Mouse (Mus musculus): Measurements from ENCODE around the gene Mrps22.

The Mrps22 gene

DNA sequence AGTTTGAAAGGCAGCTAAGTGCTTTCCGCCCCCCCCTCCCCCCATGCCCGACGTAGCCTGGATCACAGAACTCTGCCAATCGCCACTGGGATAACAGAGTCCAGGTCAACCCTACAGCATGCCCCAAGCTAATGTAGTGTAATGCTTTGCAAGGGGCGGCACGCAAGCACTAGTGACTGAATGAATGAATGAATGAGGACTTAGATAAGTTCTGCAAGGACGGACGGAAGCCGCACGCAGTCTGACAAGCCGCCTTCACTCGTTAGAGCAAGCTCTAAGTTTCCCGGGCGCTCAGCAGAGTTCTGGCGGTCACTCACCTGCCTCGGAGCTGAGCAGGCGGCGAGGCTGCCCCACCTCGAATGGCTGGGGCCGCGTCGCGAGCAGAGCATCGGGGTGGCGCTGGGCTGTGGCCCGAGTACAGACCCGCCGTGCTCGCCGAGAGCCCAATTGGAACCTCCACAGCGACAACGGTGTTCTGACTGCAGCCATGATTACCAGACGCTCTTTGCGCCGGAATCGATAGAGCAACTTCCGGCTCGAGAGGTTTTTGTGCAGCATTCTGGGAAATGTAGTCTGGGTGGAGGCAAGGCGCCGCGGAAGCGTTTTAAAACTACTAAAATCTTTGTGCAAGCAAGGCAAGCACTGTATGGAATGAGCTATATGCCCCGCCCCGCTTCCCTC lies at the start of gene Mrps22:
Gene Mrps22 (minus strand): TSS at position 505 of the 681 bp plus-strand sequence.
- in situ Hi-C loops (cut with MseI, MboI) = no loop called here

DNA sequence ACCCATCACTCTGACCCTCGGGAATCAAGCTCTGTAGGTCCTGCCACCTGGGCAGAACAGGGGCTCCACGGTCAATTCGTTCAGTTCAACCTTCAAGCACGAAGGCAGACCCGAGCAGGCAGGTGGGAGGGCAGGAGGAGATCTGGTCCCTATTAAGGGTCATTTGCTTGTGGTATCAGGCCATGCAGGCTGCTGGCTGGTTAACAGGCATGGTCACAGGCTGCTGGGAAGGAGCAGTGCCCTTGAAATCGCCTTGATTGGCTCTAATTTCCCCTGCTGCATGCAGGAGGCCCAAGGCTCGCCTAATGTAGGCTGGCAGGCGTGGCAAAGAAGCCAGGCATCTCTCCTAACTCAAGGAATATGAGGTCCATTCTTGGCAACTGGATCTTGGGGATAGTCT lies 49.1 kb upstream of the Mrps22 start:
- in situ Hi-C loops (cut with MseI, MboI) = no loop called here

DNA sequence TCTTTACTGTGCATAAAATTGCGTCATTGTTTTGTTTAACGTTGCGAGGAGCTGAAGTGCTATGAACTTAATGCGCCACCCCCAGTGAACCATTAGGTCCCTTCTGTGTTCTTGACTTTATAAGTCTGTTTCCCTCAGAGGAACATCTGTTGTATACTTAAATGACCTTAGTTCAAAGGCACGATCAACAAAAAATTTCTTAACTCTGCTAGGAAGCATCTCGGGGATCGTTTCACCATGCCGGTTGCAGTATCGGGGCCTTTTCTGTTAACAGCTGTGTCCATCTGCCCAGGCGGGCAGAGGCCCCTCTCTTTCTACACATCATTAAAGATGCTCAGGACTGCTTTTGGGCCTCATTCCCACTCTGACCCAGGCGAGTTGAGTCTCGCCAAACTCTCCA lies 46.0 kb upstream of the Mrps22 start:
- in situ Hi-C loops (cut with MseI, MboI) = loop anchor here (10.0 to 25.0 kb wide), 2 partner anchors 165 to 167 kb away; no protein-coding TSS in a partner anchor

DNA sequence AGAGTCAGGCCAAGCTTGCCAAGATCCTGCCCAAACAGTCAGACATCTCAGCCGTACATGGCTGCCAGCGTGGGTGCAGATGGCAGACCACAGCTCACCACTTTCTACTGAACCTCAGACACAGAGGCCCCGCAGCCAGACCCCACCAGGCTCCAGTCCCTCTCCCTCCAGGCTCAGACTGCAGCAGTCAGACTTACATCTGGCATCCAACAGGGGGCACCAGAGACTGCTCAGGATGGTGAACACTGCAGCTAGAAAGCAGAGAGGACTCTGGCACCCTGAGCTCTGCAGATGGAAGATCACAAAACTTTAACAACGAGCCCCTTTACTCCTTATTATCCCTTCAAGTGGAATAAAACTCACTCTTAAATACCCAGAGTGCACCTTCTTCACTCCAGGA lies 44.3 kb upstream of the Mrps22 start:
- in situ Hi-C loops (cut with MseI, MboI) = loop anchor here (10.0 to 25.0 kb wide), 2 partner anchors 167 to 169 kb away; no protein-coding TSS in a partner anchor

DNA sequence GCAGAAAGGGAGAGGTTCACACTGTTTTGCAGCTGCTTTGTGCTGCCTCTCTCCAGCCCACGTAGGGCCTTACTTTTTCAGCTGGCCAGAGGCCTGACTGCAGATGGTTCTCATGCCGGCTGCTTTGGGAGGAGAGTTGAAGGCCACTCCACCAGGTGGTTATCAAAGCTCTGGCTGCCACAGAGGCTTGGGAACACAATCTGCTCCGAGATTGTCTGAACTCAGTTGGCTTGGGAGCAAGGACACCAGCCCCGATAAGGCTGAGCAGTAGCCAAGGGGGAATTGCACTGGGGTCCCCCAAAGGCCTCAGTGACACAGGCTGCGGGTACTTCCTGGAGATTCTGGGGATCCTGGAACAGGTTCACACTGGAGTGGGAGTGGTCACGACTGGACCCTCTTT lies 40.7 kb upstream of the Mrps22 start:
- in situ Hi-C loops (cut with MseI, MboI) = loop anchor here (10.0 to 25.0 kb wide), 2 partner anchors 170 to 173 kb away; no protein-coding TSS in a partner anchor

DNA sequence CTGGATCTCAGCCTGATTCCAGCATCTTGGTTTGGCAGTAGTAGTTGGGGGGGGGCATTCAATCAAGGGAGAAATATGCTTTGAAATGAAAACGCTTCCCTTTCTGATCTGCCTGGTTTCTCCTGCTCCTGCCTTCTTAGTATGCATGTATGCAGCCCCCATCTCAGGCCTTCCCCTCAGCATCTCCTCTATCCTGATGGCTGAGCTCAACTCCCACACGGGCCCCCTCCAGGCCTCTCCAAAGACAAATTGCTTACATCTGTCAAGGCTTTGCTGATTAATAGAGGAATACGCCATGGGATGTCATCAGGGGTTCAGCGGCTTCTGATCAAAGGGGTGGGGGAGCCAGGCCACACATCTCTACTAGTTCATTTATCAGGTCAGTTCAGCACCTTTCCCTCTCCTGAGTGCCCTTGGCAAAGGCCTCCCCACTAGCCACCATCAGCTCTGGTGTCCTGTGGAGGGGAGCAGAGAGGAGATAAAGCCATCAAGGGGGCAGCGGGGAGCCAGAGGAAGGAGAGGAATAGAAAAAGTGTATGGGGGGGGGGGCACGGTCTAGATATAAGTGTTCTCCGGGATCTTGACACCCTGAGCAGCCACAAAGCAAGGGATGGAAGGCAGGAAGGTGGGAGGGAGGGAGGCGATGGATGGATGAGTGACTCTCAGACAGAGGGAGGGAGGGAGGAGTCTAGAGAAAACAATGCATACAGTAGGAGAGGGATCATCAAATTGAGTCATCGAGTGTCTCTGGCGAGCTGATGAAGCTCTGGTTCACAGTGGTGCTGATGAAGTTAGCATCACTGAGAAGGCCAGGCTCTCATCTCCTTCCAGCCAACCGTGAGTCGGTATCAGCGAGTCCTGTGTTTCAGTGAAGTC lies 32.1 kb upstream of the Mrps22 start:
- in situ Hi-C loops (cut with MseI, MboI) = loop anchor here in 1 of 2 experiments (25.0 kb wide), 1 partner anchor 179 kb away; no protein-coding TSS in a partner anchor

DNA sequence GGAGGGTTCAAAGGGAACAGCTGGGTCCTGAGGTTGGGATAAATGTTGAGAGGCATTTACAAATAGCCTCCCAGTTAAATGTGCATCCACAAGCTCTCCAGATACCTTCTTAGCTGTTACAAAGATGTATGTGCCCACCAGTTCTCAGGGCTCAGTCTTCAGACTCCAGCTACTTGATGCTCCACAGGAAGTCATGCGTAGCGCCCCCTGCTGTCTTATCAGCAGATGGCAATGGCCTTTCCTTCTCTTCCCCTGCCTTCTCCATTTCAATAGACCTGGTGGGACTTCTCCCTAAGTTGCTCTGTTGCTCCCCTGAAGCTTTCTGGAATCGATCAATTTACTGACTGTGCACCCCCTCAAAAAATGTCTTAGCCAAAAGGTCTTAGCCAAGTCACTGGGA lies 27.0 kb upstream of the Mrps22 start:
- in situ Hi-C loops (cut with MseI, MboI) = loop anchor here in 1 of 2 experiments (25.0 kb wide), 1 partner anchor 184 kb away; no protein-coding TSS in a partner anchor

DNA sequence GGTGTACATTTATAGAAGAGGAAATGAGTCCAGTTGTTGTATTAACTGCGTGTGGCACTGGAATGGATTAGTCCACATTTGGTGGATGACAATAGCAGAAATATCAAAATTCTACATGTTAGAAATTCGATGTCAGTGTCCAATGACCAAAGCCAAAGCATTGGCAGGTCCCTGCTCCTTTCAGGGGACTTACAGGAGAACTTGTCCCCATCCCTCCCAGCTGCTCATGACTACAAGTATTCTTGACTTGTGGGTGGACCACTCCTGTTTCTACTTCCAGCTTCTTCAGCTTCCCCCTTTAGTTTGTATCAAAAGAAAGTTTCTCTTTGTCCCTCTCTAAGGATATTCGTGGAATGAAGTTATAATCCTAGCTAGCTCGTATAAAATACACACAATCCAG lies 3.4 kb upstream of the Mrps22 start:
- in situ Hi-C loops (cut with MseI, MboI) = no loop called here

DNA sequence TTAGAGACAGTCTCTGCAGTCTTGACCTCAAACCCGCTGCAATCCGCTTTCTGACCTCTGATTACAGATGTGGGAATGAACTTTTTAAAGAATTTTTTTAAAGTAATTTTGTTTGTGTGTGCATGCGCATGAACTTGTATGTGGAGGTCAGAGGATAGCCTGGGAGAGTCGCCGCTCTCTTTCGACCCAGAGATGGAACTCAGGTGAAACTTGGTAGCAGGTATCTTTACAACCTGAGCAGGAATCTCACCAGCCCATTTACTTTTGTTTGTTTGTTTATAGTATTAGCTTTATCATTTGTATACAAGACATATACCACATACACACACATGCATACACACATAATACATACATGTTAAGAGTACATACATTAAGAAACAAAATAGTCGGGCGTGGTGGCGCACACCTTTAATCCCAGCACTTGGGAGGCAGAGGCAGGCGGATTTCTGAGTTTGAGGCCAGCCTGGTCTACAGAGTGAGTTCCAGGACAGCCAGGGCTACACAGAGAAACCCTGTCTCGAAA lies 438 bp upstream of the Mrps22 start:
- in situ Hi-C loops (cut with MseI, MboI) = no loop called here

DNA sequence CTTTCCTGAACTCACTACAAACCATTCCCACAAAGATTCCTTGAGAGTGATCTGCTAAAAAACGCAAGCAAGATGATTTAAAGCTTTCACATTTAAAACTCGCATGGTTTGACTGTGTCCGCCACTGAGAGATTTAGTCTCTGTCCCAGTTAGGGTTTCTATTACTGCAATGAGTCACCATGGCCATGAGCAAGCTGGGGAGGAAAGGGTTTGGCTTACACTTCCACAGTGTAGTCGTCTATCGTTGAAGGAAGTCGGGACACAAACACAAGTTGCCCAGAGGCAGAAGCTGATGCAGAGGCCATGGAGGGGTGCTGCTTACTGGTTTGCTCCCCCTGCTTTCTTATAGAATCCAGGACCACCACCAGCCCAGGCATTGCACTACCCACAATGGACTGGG lies 1.4 kb downstream of the Mrps22 start:
- in situ Hi-C loops (cut with MseI, MboI) = no loop called here

DNA sequence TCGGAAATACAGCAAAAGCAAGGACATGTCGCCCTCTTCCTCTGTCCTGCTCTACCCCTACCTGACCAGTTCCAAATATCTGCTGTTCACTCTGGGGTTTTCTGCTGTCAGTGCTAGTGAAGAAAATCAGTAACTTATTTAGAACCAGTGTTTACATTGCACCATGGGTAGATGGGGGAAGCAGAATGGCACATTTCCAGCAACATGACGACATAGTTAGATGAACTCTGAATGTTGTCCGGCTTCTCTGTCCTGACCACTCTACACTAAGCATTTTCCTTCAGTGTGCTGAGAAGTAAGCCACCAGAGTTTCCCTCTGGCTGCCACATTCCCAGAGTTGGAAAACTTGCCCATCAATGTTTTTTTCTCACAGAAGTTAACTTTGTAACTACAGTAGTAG lies 17.6 kb downstream of the Mrps22 start:
- in situ Hi-C loops (cut with MseI, MboI) = no loop called here

DNA sequence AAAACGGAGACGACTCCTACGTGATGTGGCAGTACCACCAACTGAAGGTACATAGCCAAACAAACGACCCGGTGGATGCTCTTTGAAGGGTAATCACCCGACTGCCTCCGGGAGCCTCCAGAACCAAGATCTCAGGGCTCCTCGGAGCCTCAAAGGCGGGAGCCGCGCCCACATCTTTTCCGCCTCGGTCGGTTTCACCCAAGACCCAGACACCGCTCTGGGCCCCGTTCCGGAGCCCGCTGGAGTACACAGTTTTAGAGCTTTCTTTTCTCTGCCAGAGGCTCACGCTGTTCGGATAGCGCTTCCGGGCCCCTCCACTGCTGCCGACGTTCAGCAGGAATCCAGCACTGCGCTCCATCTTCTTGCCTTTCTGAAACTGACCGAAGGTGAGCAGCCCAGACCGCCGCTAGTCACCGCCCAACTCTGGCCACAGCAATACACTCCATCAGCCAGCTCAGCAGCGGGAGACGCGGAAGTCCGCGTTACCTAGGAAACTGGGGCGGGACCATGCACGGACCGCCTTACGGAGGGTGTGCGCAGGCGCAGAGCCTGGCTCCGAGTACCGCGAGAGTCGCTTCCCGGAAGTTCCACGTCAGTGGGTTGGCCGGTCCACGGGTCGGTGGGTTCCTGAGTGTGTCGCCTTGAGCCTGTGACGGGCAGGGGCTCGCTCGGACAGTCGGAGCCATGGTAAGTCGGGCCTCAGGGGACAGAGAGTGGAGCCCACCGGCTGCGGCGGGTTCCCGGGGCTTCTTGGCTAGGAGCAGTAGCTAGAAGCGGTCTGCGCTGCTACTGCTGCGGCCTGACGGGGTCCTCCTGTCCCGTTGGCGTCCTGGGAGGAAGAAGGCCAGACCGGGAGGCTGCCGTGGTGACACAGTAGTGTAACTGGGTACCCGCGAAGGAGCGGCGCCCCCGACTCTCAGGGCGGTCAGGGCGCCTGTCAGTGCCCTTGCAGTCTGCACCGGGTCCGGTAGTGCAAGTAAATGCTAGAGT lies 38.0 kb downstream of the Mrps22 start, which contains the start of gene Copb2:
Gene Copb2 (plus strand): TSS at position 585 of the 990 bp plus-strand sequence.
- in situ Hi-C loops (cut with MseI, MboI) = no loop called here

DNA sequence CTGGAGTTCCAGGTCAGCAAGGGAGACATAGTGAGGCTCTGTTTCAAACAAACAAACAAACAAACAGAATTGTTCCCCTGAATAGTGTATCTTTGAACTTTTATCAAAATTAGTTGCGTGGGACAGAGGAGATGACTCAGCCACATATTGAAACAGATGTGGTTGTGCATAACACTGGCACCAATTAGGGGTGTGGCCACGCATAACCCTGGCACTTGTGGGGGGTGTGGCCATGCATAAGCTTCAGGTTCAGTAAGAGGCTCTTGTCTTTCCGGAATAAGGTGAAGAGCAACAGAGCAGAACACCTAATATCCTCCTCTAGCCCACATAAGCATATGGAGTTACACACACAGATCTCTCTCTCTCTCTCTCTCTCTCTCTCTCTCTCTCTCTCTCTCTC lies 57.4 kb downstream of the Mrps22 start:
- in situ Hi-C loops (cut with MseI, MboI) = no loop called here

All from mouse trophoblast stem cell (cell line).